Mouse (Mus musculus): ENCODE data around the gene Zc3h14.

GRCm38 (mm10) chr12:98800334-98800733, 53.6 kb downstream of the Zc3h14 start:
- no peak for TF ChIP-seq GATA1 (IDR thresholded peaks at IDR 0.05; ENCODE audit: borderline replicate concordance, low read length)
- no peak for TF ChIP-seq FLI1 (IDR thresholded peaks at IDR 0.05; ENCODE audit: low read length)

Measured in megakaryocyte, embryonic 14.5 days (primary cell).